Mouse (Mus musculus) embryonic facial prominence, embryonic 14.5 days (tissue): ENCODE results near the gene Arv1. TPM values are rescaled to one million over a fixed set of nuclear protein-coding genes. Genes with fewer than 3 reads are reported as not detected.

ENCODE experiments used
- polyA plus RNA-seq: library from polyadenylated mRNA; unstranded; fragments of >200 nt; fragmentation: Nextera tagmentation; extraction: Ambion mirVana; gene quantifications from 2 replicates; pipeline ENCODE4 v1.2.1, GENCODE M21; 2014

Arv1 gene
- polyA plus RNA-seq, 1 experiment from 2014 or later: 16.1 TPM

Other genes with a start within 250 kb of the Arv1 start
- 36.6 and 39.0 TPM in 2 replicates for gene Cog2, start 201.4 kb upstream of the Arv1 start, polyA plus RNA-seq
- gene Agt, start 152.4 kb upstream of the Arv1 start, polyA plus RNA-seq: 1.7 and 3.3 TPM in 2 replicates
- 0.10 TPM in 1 of 2 replicates, not detected in the other for gene Capn9, start 146.0 kb upstream of the Arv1 start, polyA plus RNA-seq
- 45.5 and 46.4 TPM in 2 replicates for gene 2310022B05Rik, start 58.8 kb upstream of the Arv1 start, polyA plus RNA-seq
- 47.9 and 49.4 TPM in 2 replicates for gene Ttc13, start 156 bp upstream of the Arv1 start, polyA plus RNA-seq
- 3.9 and 4.5 TPM in 2 replicates for gene Fam89a, start 29.7 kb downstream of the Arv1 start, polyA plus RNA-seq
- 0.97 and 1.1 TPM in 2 replicates for gene Trim67, start 71.0 kb downstream of the Arv1 start, polyA plus RNA-seq
- gene Gnpat, start 140.9 kb downstream of the Arv1 start, polyA plus RNA-seq: 96.4 and 97.8 TPM in 2 replicates
- gene 2810004N23Rik, start 141.0 kb downstream of the Arv1 start, polyA plus RNA-seq: 35.3 and 36.5 TPM in 2 replicates
- 5.4 and 7.2 TPM in 2 replicates for gene Exoc8, start 175.6 kb downstream of the Arv1 start, polyA plus RNA-seq
- gene Sprtn, start 175.7 kb downstream of the Arv1 start, polyA plus RNA-seq: 9.8 and 10.0 TPM in 2 replicates
- 17.1 and 17.2 TPM in 2 replicates for gene Egln1, start 227.2 kb downstream of the Arv1 start, polyA plus RNA-seq